Mouse (Mus musculus) limb, embryonic 12.5 days (tissue): ENCODE measurements at regions not wholly inside any gene's neighbourhood (a gene's known extent, or its start where the extent isn't known, plus 50 kb on each side); places are given as distances from the start of the nearest gene placed in this dataset.
"Not testable (repeated sequence)": the region's sequence is repeated elsewhere in the genome, so short reads cannot be mapped to it uniquely, and the experiment has no call there.

Experiments used
- ATAC-seq: fragments of 200-750 bp; cut with Nextera tagmentation; 2 replicates; pipeline ENCODE4 v1.8.0; 2017; ENCODE audit warnings: low read depth, moderate TSS enrichment; ENCODE audit not compliant: insufficient number of reproducible peaks, insufficient read depth, low FRiP score, low TSS enrichment
- H3K27ac ChIP-seq: fragments of 300-500 bp; sonication (generic); 2 replicates; pipeline ENCODE4 v1.5.1; 2016; ENCODE audit warnings: mild to moderate bottlenecking, moderate library complexity
- H3K27me3 ChIP-seq: fragments of 300-500 bp; sonication (generic); 2 replicates; pipeline ENCODE4 v1.6.1; 2016; ENCODE audit warnings: mild to moderate bottlenecking, moderate library complexity
- H3K36me3 ChIP-seq: fragments of 300-500 bp; sonication (generic); 2 replicates; pipeline ENCODE4 v1.6.1; 2016; ENCODE audit warnings: mild to moderate bottlenecking, moderate library complexity
- H3K4me1 ChIP-seq: fragments of 300-500 bp; sonication (generic); replicated peaks from 2 replicates; pipeline ENCODE4 v1.6.1; 2016
- H3K4me2 ChIP-seq: fragments of 300-500 bp; sonication (generic); 2 replicates; pipeline ENCODE4 v1.6.1; 2016; ENCODE audit warnings: mild to moderate bottlenecking, moderate library complexity
- H3K4me3 ChIP-seq: fragments of 300-500 bp; sonication (generic); replicated peaks from 2 replicates; pipeline ENCODE4 v1.5.1; 2016; ENCODE audit warnings: mild to moderate bottlenecking
- H3K9ac ChIP-seq: fragments of 300-500 bp; sonication (generic); replicated peaks from 2 replicates; pipeline ENCODE4 v1.6.1; 2016; ENCODE audit warnings: mild to moderate bottlenecking, moderate library complexity
- H3K9me3 ChIP-seq: fragments of 300-500 bp; sonication (generic); 2 replicates; pipeline ENCODE4 v1.6.1; 2016; ENCODE audit warnings: mild to moderate bottlenecking, moderate library complexity
- WGBS: fragments of 180-500 bp; shearing (Covaris S2); methylation state at CpG from one replicate; pipeline ENCODE4 v1.1.7; 2016; 5-methylcytosine and 5-hydroxymethylcytosine counted together

GRCm38 (mm10) chr17:42956588-42956987 is 59.8 kb upstream of the Tnfrsf21 start:
- no peak overlapping the region for H3K27ac ChIP-seq
- no peaks in the 10 kb centered on the region for H3K9me3 ChIP-seq
- no peak for ATAC-seq
- H3K4me3 ChIP-seq = no peak overlapping the region
- H3K27me3 ChIP-seq = no peaks in the 10 kb centered on the region
- no peaks in the 10 kb centered on the region for H3K4me1 ChIP-seq
- no peaks in the 10 kb centered on the region for H3K36me3 ChIP-seq
- no peak overlapping the region for H3K9ac ChIP-seq
- no peak overlapping the region for H3K4me2 ChIP-seq
- WGBS = 66% methylated on average over 5 of the region's 5 CpGs

- H3K27me3 ChIP-seq = no peaks in the 10 kb centered on the region
- no peak overlapping the region for H3K9ac ChIP-seq
- no peak overlapping the region for H3K27ac ChIP-seq
- 48% methylated on average over 2 of the region's 2 CpGs for WGBS
- no peaks in the 10 kb centered on the region for H3K36me3 ChIP-seq
- no peak overlapping the region for H3K4me2 ChIP-seq
- H3K4me3 ChIP-seq = no peak overlapping the region
- H3K9me3 ChIP-seq = no peaks in the 10 kb centered on the region
- no peak for ATAC-seq
- no peaks in the 10 kb centered on the region for H3K4me1 ChIP-seq
Observed at GRCm38 (mm10) chr17:42954722-42955121, 61.6 kb upstream of the Tnfrsf21 start.

- Histone ChIP-seq H3K4me3 (no peak overlapping the region), H3K36me3 (no peaks in the 10 kb centered on the region), H3K27me3 (no peaks in the 10 kb centered on the region), H3K4me1 (no peaks in the 10 kb centered on the region), H3K9ac (no peak overlapping the region), H3K27ac (no peak overlapping the region), H3K9me3 (no peaks in the 10 kb centered on the region), H3K4me2 (no peak overlapping the region)
- no peak; the same call in 1 of the 2 replicates for ATAC-seq
- 85% methylated on average over 2 of the region's 2 CpGs for WGBS
Observed at GRCm38 (mm10) chr17:42944453-42944852, 68.0 kb upstream of the Cd2ap start.

GRCm38 (mm10) chr17:42943272-42943696 is 66.8 kb upstream of the Cd2ap start:
- peak; percentile 68; the same call in 1 of the 2 replicates for ATAC-seq
- H3K4me3 ChIP-seq = no peak overlapping the region
- no peaks in the 10 kb centered on the region for H3K27me3 ChIP-seq
- 0 out of 2 replicates have a peak overlapping the region, but pooled peaks have one; percentile 6 for H3K4me2 ChIP-seq
- 10% methylated on average over 9 of the region's 9 CpGs for WGBS
- no peaks in the 10 kb centered on the region for H3K4me1 ChIP-seq
- no peaks in the 10 kb centered on the region for H3K36me3 ChIP-seq
- no peak overlapping the region for H3K9ac ChIP-seq
- no peak overlapping the region for H3K27ac ChIP-seq
- no peaks in the 10 kb centered on the region for H3K9me3 ChIP-seq

GRCm38 (mm10) chr17:42939476-42939875 is 63.0 kb upstream of the Cd2ap start:
- H3K27me3 ChIP-seq = no peaks in the 10 kb centered on the region
- H3K36me3 ChIP-seq = no peaks in the 10 kb centered on the region
- 83% methylated on average over 7 of the region's 7 CpGs for WGBS
- ATAC-seq = no peak
- no peak overlapping the region for H3K9ac ChIP-seq
- no peak overlapping the region for H3K27ac ChIP-seq
- no peaks in the 10 kb centered on the region for H3K4me1 ChIP-seq
- H3K4me2 ChIP-seq = no peak overlapping the region
- H3K4me3 ChIP-seq = no peak overlapping the region
- no peaks in the 10 kb centered on the region for H3K9me3 ChIP-seq

GRCm38 (mm10) chr17:42938579-42938978 is 62.1 kb upstream of the Cd2ap start:
- H3K9ac ChIP-seq = no peak overlapping the region
- H3K36me3 ChIP-seq = no peaks in the 10 kb centered on the region
- ATAC-seq = no peak
- H3K4me2 ChIP-seq = no peak overlapping the region
- H3K27ac ChIP-seq = no peak overlapping the region
- no peaks in the 10 kb centered on the region for H3K27me3 ChIP-seq
- H3K4me3 ChIP-seq = no peak overlapping the region
- WGBS = 61% methylated on average over 1 of the region's 1 CpGs
- H3K9me3 ChIP-seq = no peaks in the 10 kb centered on the region
- H3K4me1 ChIP-seq = no peaks in the 10 kb centered on the region

- not testable (repeated sequence) for H3K4me2 ChIP-seq, H3K27ac ChIP-seq, H3K9ac ChIP-seq, H3K36me3 ChIP-seq, H3K4me1 ChIP-seq, H3K9me3 ChIP-seq, H3K27me3 ChIP-seq, H3K4me3 ChIP-seq, ATAC-seq
- WGBS = 93% methylated on average over 3 of the region's 3 CpGs
Observed at GRCm38 (mm10) chr17:42937480-42937879, 61.0 kb upstream of the Cd2ap start.

- ATAC-seq = no peak
- no peak overlapping the region for H3K4me2 ChIP-seq
- WGBS = 70% methylated on average over 3 of the region's 3 CpGs
- H3K27me3 ChIP-seq = no peaks in the 10 kb centered on the region
- no peaks in the 10 kb centered on the region for H3K9me3 ChIP-seq
- no peak overlapping the region for H3K27ac ChIP-seq
- H3K4me1 ChIP-seq = no peaks in the 10 kb centered on the region
- H3K9ac ChIP-seq = no peak overlapping the region
- H3K4me3 ChIP-seq = no peak overlapping the region
- no peaks in the 10 kb centered on the region for H3K36me3 ChIP-seq
Observed at GRCm38 (mm10) chr17:42934068-42934467, 57.6 kb upstream of the Cd2ap start.

GRCm38 (mm10) chr17:42933335-42934004 is 57.0 kb upstream of the Cd2ap start:
- WGBS = 73% methylated on average over 7 of the region's 7 CpGs

GRCm38 (mm10) chr17:42927320-42927719 is 50.9 kb upstream of the Cd2ap start:
- H3K27me3 ChIP-seq = no peaks in the 10 kb centered on the region
- no peak for ATAC-seq
- H3K9me3 ChIP-seq = no peaks in the 10 kb centered on the region
- no peaks in the 10 kb centered on the region for H3K36me3 ChIP-seq
- no peak overlapping the region for H3K4me2 ChIP-seq
- H3K4me3 ChIP-seq = no peak overlapping the region
- H3K4me1 ChIP-seq = no peaks in the 10 kb centered on the region
- 63% methylated on average over 4 of the region's 4 CpGs for WGBS
- no peak overlapping the region for H3K27ac ChIP-seq
- H3K9ac ChIP-seq = no peak overlapping the region

More at GRCm38 (mm10) chr17:42933335-42934004, 57.0 kb upstream of the Cd2ap start:
- H3K27ac ChIP-seq = no peak overlapping the region
- no peak overlapping the region for H3K4me3 ChIP-seq
- H3K4me2 ChIP-seq = no peak overlapping the region
- H3K36me3 ChIP-seq = no peaks in the 10 kb centered on the region
- no peaks in the 10 kb centered on the region for H3K27me3 ChIP-seq
- H3K4me1 ChIP-seq = no peaks in the 10 kb centered on the region
- H3K9ac ChIP-seq = no peak overlapping the region
- no peak for ATAC-seq
- no peaks in the 10 kb centered on the region for H3K9me3 ChIP-seq
